Mouse (Mus musculus) embryo, embryonic 11.5 days (tissue): ENCODE data around the gene Col1a1.

Experiments
- DNase-seq: peaks from one replicate; pipeline ENCODE4 v3.0.0-alpha.2; 2012; ENCODE audit warnings: low read depth, low spot score

Col1a1 gene

GRCm38 (mm10) chr11:94974951-94975350, 38.9 kb downstream of the Col1a1 start:
- DNase-seq: no peak

- DNase-seq: no peak
Observed at GRCm38 (mm10) chr11:94976199-94976598, 40.2 kb downstream of the Col1a1 start, which contains the start of gene Sgca. Sgca (minus strand) TSS chr11:94976327.

GRCm38 (mm10) chr11:94978178-94978915, 42.3 kb downstream of the Col1a1 start:
- no peak for DNase-seq

GRCm38 (mm10) chr11:94978947-94979346, 42.9 kb downstream of the Col1a1 start:
- DNase-seq: peak; percentile 96

- no peak for DNase-seq
Observed at GRCm38 (mm10) chr11:94979462-94980179, 43.6 kb downstream of the Col1a1 start.

- no peak for DNase-seq
Observed at GRCm38 (mm10) chr11:94985140-94985539, 49.1 kb downstream of the Col1a1 start.

GRCm38 (mm10) chr11:94985822-94986221, 49.8 kb downstream of the Col1a1 start:
- DNase-seq: no peak

- DNase-seq: no peak
Observed at GRCm38 (mm10) chr11:94986435-94986834, 50.4 kb downstream of the Col1a1 start.

GRCm38 (mm10) chr11:94987341-94987740, 51.3 kb downstream of the Col1a1 start:
- no peak for DNase-seq

GRCm38 (mm10) chr11:94987851-94988250, 51.8 kb downstream of the Col1a1 start:
- no peak for DNase-seq

GRCm38 (mm10) chr11:94988780-94989561, 52.9 kb downstream of the Col1a1 start:
- DNase-seq: no peak

GRCm38 (mm10) chr11:94989562-94990017, 53.6 kb downstream of the Col1a1 start:
- DNase-seq: peak; percentile 86

GRCm38 (mm10) chr11:94990102-94990748, 54.2 kb downstream of the Col1a1 start:
- no peak for DNase-seq

GRCm38 (mm10) chr11:94990749-94991577, 54.9 kb downstream of the Col1a1 start, which contains the start of gene Ppp1r9b:
Ppp1r9b (plus strand) TSS chr11:94991035.
- peak; percentile 82 for DNase-seq

- no peak for DNase-seq
Observed at GRCm38 (mm10) chr11:94991641-94992479, 55.8 kb downstream of the Col1a1 start.

GRCm38 (mm10) chr11:94992480-94992753, 56.4 kb downstream of the Col1a1 start:
- DNase-seq: no peak

- no peak for DNase-seq
Observed at GRCm38 (mm10) chr11:94992754-94993606, 57.0 kb downstream of the Col1a1 start.

GRCm38 (mm10) chr11:94994208-94994814, 58.3 kb downstream of the Col1a1 start:
- no peak for DNase-seq
